Mouse (Mus musculus): ENCODE data around the gene Fmod.

DNA sequence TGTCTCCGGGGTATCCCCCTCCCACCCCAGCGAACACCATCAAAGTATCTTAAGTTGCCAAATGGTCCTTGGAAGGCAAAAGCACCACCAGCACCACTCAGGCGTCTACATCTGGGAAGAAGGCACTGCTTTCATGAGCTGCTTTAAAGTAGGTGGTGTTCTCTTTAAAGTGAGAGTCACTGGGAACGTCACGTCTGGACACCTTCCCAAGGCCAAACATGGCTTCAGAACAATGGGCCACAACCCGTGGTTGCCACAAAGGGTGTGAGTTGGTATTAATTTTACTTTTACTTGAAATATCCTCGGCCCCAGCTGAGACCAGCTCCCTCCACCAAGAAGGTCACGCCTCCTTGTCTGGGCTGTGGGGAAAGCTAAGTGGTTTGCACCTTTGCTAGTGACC lies 20.7 kb downstream of the Fmod start:
- no peak for TF ChIP-seq POLR2A (IDR thresholded peaks at IDR 0.05; ENCODE audit: insufficient read length, low read depth)
- TF ChIP-seq USF1 (IDR thresholded peaks at IDR 0.05; ENCODE audit: low read depth): no peak
- TF ChIP-seq CEBPB (IDR thresholded peaks at IDR 0.05; ENCODE audit: insufficient read depth, poor library complexity, severe bottlenecking): no peak
- no peak for TF ChIP-seq E2F4 (IDR thresholded peaks at IDR 0.05; ENCODE audit: insufficient read depth)
- TF ChIP-seq MYOD1 (IDR thresholded peaks at IDR 0.05; ENCODE audit: control insufficient read depth in 1 of 3, insufficient read length in 2 of 3, low read depth in 2 of 3): no peak
- TF ChIP-seq TCF12 (IDR thresholded peaks at IDR 0.05; ENCODE audit: insufficient read depth, poor library complexity, severe bottlenecking): no peak

Measured in myocyte (in vitro differentiated cells).